Mouse (Mus musculus): ENCODE data around the gene Nek1. TPM values are rescaled to one million over a fixed set of nuclear protein-coding genes. Genes with fewer than 3 reads are reported as not detected.
"Not testable (repeated sequence)": the region's sequence is repeated elsewhere in the genome, so short reads cannot be mapped to it uniquely, and the experiment has no call there.

Nek1 gene
- total and polyA plus RNA-seq, 2 experiments from 2014 or later, result 18.4 to 19.5 TPM

- Histone ChIP-seq H3K4me1 (ENCODE audit: insufficient read depth) (no peaks in the 10 kb centered on the region; the same call in 1 of the 2 replicates), H3K4me3 (ENCODE audit: low read depth, low read length) (no peak overlapping the region), H3K9me3 (ENCODE audit: low read length) (no peaks in the 10 kb centered on the region), H3K4me2 (ENCODE audit: low read depth) (no peak overlapping the region), H3K9ac (no peak overlapping the region), H3K36me3 (ENCODE audit: insufficient read depth) (no peaks in the 10 kb centered on the region), H3K27me3 (ENCODE audit: insufficient read depth, low read length) (no peaks in the 10 kb centered on the region), H3K27ac (ENCODE audit: low read depth, low read length) (no peak overlapping the region)
- TF ChIP-seq CTCF (IDR thresholded peaks at IDR 0.05; ENCODE audit: low read depth), result no peak
- WGBS, result 90% methylated on average over 2 of the region's 2 CpGs
- no peak for ATAC-seq
- no peak for DNase-seq
Observed at GRCm38 (mm10) chr8:60973448-60973847, 19.5 kb upstream of the Nek1 start.

DNA sequence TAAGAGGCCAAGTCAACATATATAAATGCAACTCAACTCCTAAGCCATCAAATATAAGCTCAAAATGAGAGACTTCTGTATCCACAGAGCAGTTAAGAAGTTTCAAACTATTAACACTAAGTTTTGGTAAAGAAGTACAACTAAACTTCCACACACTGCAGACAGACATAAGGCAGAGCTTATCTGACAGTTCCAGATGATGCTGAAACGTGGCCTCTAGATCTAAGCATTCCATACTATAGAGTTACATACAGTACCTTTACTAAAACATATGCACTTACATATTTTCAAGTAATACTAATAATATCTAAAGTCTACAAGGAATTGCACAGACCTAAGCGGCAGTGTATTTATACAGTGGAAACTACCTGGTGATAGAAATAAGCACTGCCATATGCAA is 18.2 kb upstream of the Nek1 start:
- H3K36me3 ChIP-seq (ENCODE audit: insufficient read depth), result no peaks in the 10 kb centered on the region
- DNase-seq, result no peak
- 84% methylated on average over 2 of the region's 2 CpGs for WGBS
- H3K27me3 ChIP-seq (ENCODE audit: insufficient read depth, low read length), result no peaks in the 10 kb centered on the region
- no peaks in the 10 kb centered on the region; the same call in 1 of the 2 replicates for H3K4me1 ChIP-seq (ENCODE audit: insufficient read depth)
- no peaks in the 10 kb centered on the region for H3K9me3 ChIP-seq (ENCODE audit: low read length)
- no peak for TF ChIP-seq CTCF (IDR thresholded peaks at IDR 0.05; ENCODE audit: low read depth)
- H3K4me2 ChIP-seq (ENCODE audit: low read depth), result no peak overlapping the region
- no peak for ATAC-seq
- no peak overlapping the region for H3K9ac ChIP-seq
- H3K4me3 ChIP-seq (ENCODE audit: low read depth, low read length), result no peak overlapping the region
- H3K27ac ChIP-seq (ENCODE audit: low read depth, low read length), result no peak overlapping the region

- Histone ChIP-seq H3K9ac (no peak overlapping the region), H3K4me3 (ENCODE audit: low read depth, low read length) (no peak overlapping the region), H3K27me3 (ENCODE audit: insufficient read depth, low read length) (no peaks in the 10 kb centered on the region), H3K9me3 (ENCODE audit: low read length) (no peaks in the 10 kb centered on the region), H3K27ac (ENCODE audit: low read depth, low read length) (no peak overlapping the region), H3K4me1 (ENCODE audit: insufficient read depth) (peaks cover 3% of the 10 kb centered on the region), H3K36me3 (ENCODE audit: insufficient read depth) (no peaks in the 10 kb centered on the region), H3K4me2 (ENCODE audit: low read depth) (no peak overlapping the region)
- DNase-seq (no peak), ATAC-seq (no peak)
- WGBS, result 85% methylated on average over 9 of the region's 9 CpGs
- no peak for TF ChIP-seq CTCF (IDR thresholded peaks at IDR 0.05; ENCODE audit: low read depth)
Observed at GRCm38 (mm10) chr8:60976818-60977217, 16.2 kb upstream of the Nek1 start.

GRCm38 (mm10) chr8:60978496-60978895 is 14.5 kb upstream of the Nek1 start:
- ATAC-seq (no peak), DNase-seq (no peak)
- Histone ChIP-seq H3K27me3 (ENCODE audit: insufficient read depth, low read length) (no peaks in the 10 kb centered on the region), H3K9ac (no peak overlapping the region), H3K36me3 (ENCODE audit: insufficient read depth) (no peaks in the 10 kb centered on the region), H3K4me1 (ENCODE audit: insufficient read depth) (peaks cover 3% of the 10 kb centered on the region), H3K4me3 (ENCODE audit: low read depth, low read length) (no peak overlapping the region), H3K9me3 (ENCODE audit: low read length) (no peaks in the 10 kb centered on the region), H3K27ac (ENCODE audit: low read depth, low read length) (no peak overlapping the region), H3K4me2 (ENCODE audit: low read depth) (no peak overlapping the region)
- TF ChIP-seq CTCF (IDR thresholded peaks at IDR 0.05; ENCODE audit: low read depth), result no peak
- 70% methylated on average over 5 of the region's 5 CpGs for WGBS

DNA sequence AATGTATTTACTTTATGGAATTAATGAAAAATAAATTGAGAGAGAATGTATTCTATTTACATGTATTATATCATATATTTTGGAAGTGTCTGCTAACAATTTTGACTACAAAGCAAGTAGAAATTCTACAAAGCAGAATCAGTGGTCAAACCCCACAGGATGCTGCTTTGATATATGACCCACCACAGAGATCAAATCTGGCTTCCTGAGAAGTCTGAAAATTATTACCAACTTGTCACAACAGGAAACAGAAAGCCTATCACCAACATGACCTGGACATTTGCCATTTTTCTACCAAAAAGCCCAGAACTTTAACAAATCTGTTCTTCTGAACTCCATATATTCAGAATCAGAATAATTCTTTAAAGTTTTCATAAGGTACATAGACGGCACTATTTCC is 11.6 kb upstream of the Nek1 start:
- ATAC-seq, result no peak
- Histone ChIP-seq H3K9me3 (ENCODE audit: low read length) (no peaks in the 10 kb centered on the region), H3K4me1 (ENCODE audit: insufficient read depth) (peaks cover 3% of the 10 kb centered on the region), H3K9ac (no peak overlapping the region), H3K27me3 (ENCODE audit: insufficient read depth, low read length) (no peaks in the 10 kb centered on the region), H3K36me3 (ENCODE audit: insufficient read depth) (no peaks in the 10 kb centered on the region), H3K27ac (ENCODE audit: low read depth, low read length) (no peak overlapping the region), H3K4me2 (ENCODE audit: low read depth) (no peak overlapping the region), H3K4me3 (ENCODE audit: low read depth, low read length) (no peak overlapping the region)
- 54% methylated on average over 1 of the region's 1 CpGs for WGBS
- no peak for DNase-seq
- TF ChIP-seq CTCF (IDR thresholded peaks at IDR 0.05; ENCODE audit: low read depth), result no peak

- no peaks in the 10 kb centered on the region for H3K9me3 ChIP-seq (ENCODE audit: low read length)
- no peaks in the 10 kb centered on the region for H3K27me3 ChIP-seq (ENCODE audit: insufficient read depth, low read length)
- DNase-seq, result peak; percentile 98
- H3K4me1 ChIP-seq (ENCODE audit: insufficient read depth), result peaks cover 3% of the 10 kb centered on the region
- peak within 1 kb of the TSS; percentile 98 for H3K4me2 ChIP-seq (ENCODE audit: low read depth)
- H3K4me3 ChIP-seq (ENCODE audit: low read depth, low read length), result peak within 1 kb of the TSS; percentile 87
- 2% methylated on average over 101 of the region's 101 CpGs for WGBS
- H3K9ac ChIP-seq, result peak within 1 kb of the TSS; percentile 74
- TF ChIP-seq CTCF (IDR thresholded peaks at IDR 0.05; ENCODE audit: low read depth), result peak; percentile 31
- H3K27ac ChIP-seq (ENCODE audit: low read depth, low read length), result peak within 1 kb of the TSS; percentile 75
- H3K36me3 ChIP-seq (ENCODE audit: insufficient read depth), result no peaks in the 10 kb centered on the region
- peak; percentile 99 for ATAC-seq
Observed at GRCm38 (mm10) chr8:60982701-60983687, 10.0 kb upstream of the Nek1 start, which contains the start of gene Clcn3. Gene Clcn3, minus strand, starts transcription at chr8:60983300.

GRCm38 (mm10) chr8:60983688-60984079 is 9.3 kb upstream of the Nek1 start:
- Histone ChIP-seq H3K4me2 (ENCODE audit: low read depth) (peak overlapping the region; percentile 98), H3K4me3 (ENCODE audit: low read depth, low read length) (peak overlapping the region; percentile 87), H3K9me3 (ENCODE audit: low read length) (no peaks in the 10 kb centered on the region), H3K36me3 (ENCODE audit: insufficient read depth) (no peaks in the 10 kb centered on the region), H3K4me1 (ENCODE audit: insufficient read depth) (peaks cover 3% of the 10 kb centered on the region), H3K27ac (ENCODE audit: low read depth, low read length) (peak overlapping the region; percentile 75), H3K9ac (peak overlapping the region; percentile 74), H3K27me3 (ENCODE audit: insufficient read depth, low read length) (no peaks in the 10 kb centered on the region)
- peak; percentile 69 for TF ChIP-seq CTCF (IDR thresholded peaks at IDR 0.05; ENCODE audit: low read depth)
- WGBS, result 6% methylated on average over 9 of the region's 9 CpGs
- ATAC-seq (no peak; the same call in none of the 2 replicates), DNase-seq (no peak)

GRCm38 (mm10) chr8:60984260-60985010 is 8.6 kb upstream of the Nek1 start:
- H3K4me1 ChIP-seq (ENCODE audit: insufficient read depth); H3K36me3 ChIP-seq (ENCODE audit: insufficient read depth); H3K9ac ChIP-seq; DNase-seq; H3K27me3 ChIP-seq (ENCODE audit: insufficient read depth, low read length); ATAC-seq; H3K9me3 ChIP-seq (ENCODE audit: low read length); H3K27ac ChIP-seq (ENCODE audit: low read depth, low read length): not testable (repeated sequence)
- H3K4me3 ChIP-seq (ENCODE audit: low read depth, low read length), result peak overlapping the region; percentile 87
- 92% methylated on average over 17 of the region's 17 CpGs for WGBS
- peak overlapping the region; percentile 98 for H3K4me2 ChIP-seq (ENCODE audit: low read depth)
